Comparison of ENCODE assay signal across 8 mouse cellular contexts in genomic region chr12:105073708-105074107, GRCm38 (mm10). TPM values are rescaled to one million over a fixed set of nuclear protein-coding genes. Genes with fewer than 3 reads are reported as not detected.
A peak's percentile ranks its signal among the peaks of the same experiment; 100 is the strongest.
DNase-seq lines count a peak whose midpoint lies in the region; ATAC-seq and TF ChIP-seq lines count a peak whose summit lies in the region.
"Had no signal": no experiment of that assay in that cellular context is flagged by ENCODE, and none has a peak within 500 bp of the region (broad histone marks: within the 10 kb centered on the region; RNA-seq: fewer than 3 reads in every experiment).

No protein-coding gene starts in this region.

- H3K27ac ChIP-seq in midbrain, embryonic 10.5 days (replicated peaks): no peak overlapping the region
- H3K27ac ChIP-seq in midbrain, embryonic 15.5 days: no peak overlapping the region
- H3K27ac ChIP-seq in bone marrow, adult 2 months (ENCODE audit: control insufficient read depth, insufficient read depth, low read depth, low read length, poor library complexity): no peak overlapping the region; the same call in 1 of the 2 replicates
- no peak overlapping the region for H3K27ac ChIP-seq in cortical plate, adult 2 months (ENCODE audit: insufficient read depth, low read length)
- no peak overlapping the region for H3K27ac ChIP-seq in kidney, postnatal 0 days
- H3K27ac ChIP-seq: macrophage had no signal

- TF ChIP-seq POLR2A in bone marrow, adult 2 months (IDR thresholded peaks at IDR 0.05; ENCODE audit: borderline replicate concordance, control insufficient read depth, low read depth, low read length): no peak
- TF ChIP-seq POLR2A in cortical plate, adult 2 months (IDR thresholded peaks at IDR 0.05; ENCODE audit: extremely low read depth, insufficient read depth, low read length): no peak

- H3K27me3 ChIP-seq in midbrain, embryonic 10.5 days (ENCODE audit: low read depth, poor library complexity, severe bottlenecking): 0 out of 2 replicates have a peak, but pooled peaks cover 6% of the 10 kb centered on the region
- H3K27me3 ChIP-seq in midbrain, embryonic 15.5 days (replicated peaks): no peaks in the 10 kb centered on the region
- no peaks in the 10 kb centered on the region for H3K27me3 ChIP-seq in kidney, postnatal 0 days (ENCODE audit: insufficient read depth, low read length)

- H3K9me3 ChIP-seq in midbrain, embryonic 10.5 days (replicated peaks): no peaks in the 10 kb centered on the region
- H3K9me3 ChIP-seq in midbrain, embryonic 15.5 days: no peaks in the 10 kb centered on the region
- no peaks in the 10 kb centered on the region for H3K9me3 ChIP-seq in kidney, postnatal 0 days (replicated peaks; ENCODE audit: low read length)

- no peak for ATAC-seq in midbrain, embryonic 15.5 days (replicated peaks)
- no peak for ATAC-seq in kidney, postnatal 0 days (replicated peaks; ENCODE audit: low FRiP score, low read depth)
- ATAC-seq in inflammation-experienced regulatory T-cells, adult 6 months: no peak

- WGBS in midbrain, embryonic 10.5 days: 41% methylated on average over 9 of the region's 9 CpGs
- WGBS in midbrain, embryonic 15.5 days: 41% methylated on average over 9 of the region's 9 CpGs
- WGBS in bone marrow, adult 2 months: 44% methylated on average over 9 of the region's 9 CpGs
- 36% methylated on average over 9 of the region's 9 CpGs for WGBS in kidney, postnatal 0 days

- no peak overlapping the region for H3K9ac ChIP-seq in midbrain, embryonic 15.5 days
- H3K9ac ChIP-seq in kidney, postnatal 0 days (ENCODE audit: low read depth, low read length): 0 out of 2 replicates have a peak overlapping the region, but pooled peaks have one; percentile 27

- no peak overlapping the region for H3K4me2 ChIP-seq in midbrain, embryonic 15.5 days
- no peak overlapping the region for H3K4me2 ChIP-seq in kidney, postnatal 0 days (ENCODE audit: low read length)

- H3K4me1 ChIP-seq in midbrain, embryonic 10.5 days: peaks cover 14% of the 10 kb centered on the region
- H3K4me1 ChIP-seq in midbrain, embryonic 15.5 days: peaks cover 11% of the 10 kb centered on the region
- no peaks in the 10 kb centered on the region for H3K4me1 ChIP-seq in bone marrow, adult 2 months (ENCODE audit: control insufficient read depth, insufficient read depth, low read length)
- no peaks in the 10 kb centered on the region for H3K4me1 ChIP-seq in cortical plate, adult 2 months (ENCODE audit: control insufficient read depth, insufficient read depth, low read length)
- H3K4me1 ChIP-seq in kidney, postnatal 0 days (replicated peaks; ENCODE audit: insufficient read depth, low read length): no peaks in the 10 kb centered on the region

- DNase-seq in midbrain, embryonic 10.5 days (ENCODE audit: low spot score): peak; percentile 41
- peak; percentile 80 for DNase-seq in kidney, postnatal 0 days (ENCODE audit: low spot score)
- peak; percentile 58 for DNase-seq in lung, postnatal 10 days

- TF ChIP-seq CTCF in bone marrow, adult 2 months (IDR thresholded peaks at IDR 0.05; ENCODE audit: control insufficient read depth, insufficient read depth, low read length): peak; percentile 37; the same call in 1 of the 2 replicates
- peak; percentile 91 for TF ChIP-seq CTCF in cortical plate, adult 2 months (IDR thresholded peaks at IDR 0.05; ENCODE audit: extremely low read depth, insufficient read depth, low read length)
- peak; percentile 86 for TF ChIP-seq CTCF in kidney, postnatal 0 days (IDR thresholded peaks at IDR 0.05; ENCODE audit: low read depth)

- H3K4me3 ChIP-seq in midbrain, embryonic 10.5 days: no peak overlapping the region
- H3K4me3 ChIP-seq in midbrain, embryonic 15.5 days: no peak overlapping the region
- H3K4me3 ChIP-seq in bone marrow, adult 2 months (replicated peaks; ENCODE audit: control insufficient read depth, low read depth, low read length): no peak overlapping the region
- no peak overlapping the region for H3K4me3 ChIP-seq in cortical plate, adult 2 months (ENCODE audit: insufficient read depth, low read length)
- H3K4me3 ChIP-seq in kidney, postnatal 0 days (replicated peaks; ENCODE audit: low read depth, low read length): no peak overlapping the region

- H3K36me3 ChIP-seq in midbrain, embryonic 10.5 days: no peaks in the 10 kb centered on the region
- H3K36me3 ChIP-seq in midbrain, embryonic 15.5 days (replicated peaks): no peaks in the 10 kb centered on the region
- H3K36me3 ChIP-seq in kidney, postnatal 0 days (ENCODE audit: insufficient read depth, low read length): no peaks in the 10 kb centered on the region

RNA-seq across cellular contexts. Expression of gene Glrx5, which starts 41.2 kb away (rescaled TPM):
- polyA plus RNA-seq in midbrain, embryonic 10.5 days (2016; fragmentation: Nextera tagmentation; extraction: Ambion mirVana): 217 and 246 TPM in 2 replicates
- polyA plus RNA-seq in midbrain, embryonic 15.5 days (2015; fragmentation: Nextera tagmentation; extraction: Ambion mirVana): 143 and 144 TPM in 2 replicates
- polyA plus RNA-seq in bone marrow, adult 2 months (2011; ENCODE audit: insufficient read depth, insufficient read length, low replicate concordance, missing spikeins): 274 and 493 TPM in 2 replicates
- 64.3 and 69.7 TPM in 2 replicates for polyA plus RNA-seq in cortical plate, adult 2 months (2012; rRNA removed)
- 222 and 225 TPM in 2 replicates for polyA plus RNA-seq in kidney, postnatal 0 days (2015; fragmentation: Nextera tagmentation; extraction: Ambion mirVana)
- polyA plus RNA-seq in inflammation-experienced regulatory T-cells, adult 6 months (2017; shearing (Covaris generic)): 1 to 10 TPM; 4.0 to 6.9 (median 6.6) TPM

Comparison
In these comparisons a context has a peak if more than half of its experiments do, and no peak if none do; other contexts are left out.
1. CTCF ChIP-seq: peak in every context shown above with its lines; median percentile 91 in cortical plate, adult 2 months; 86 in kidney, postnatal 0 days; 37 in bone marrow, adult 2 months.